Mouse (Mus musculus): ENCODE data around the gene Dedd2.

- TF ChIP-seq POLR2A (IDR thresholded peaks at IDR 0.05; ENCODE audit: borderline replicate concordance, control insufficient read depth, low read depth, low read length), result no peak
- TF ChIP-seq CTCF (IDR thresholded peaks at IDR 0.05; ENCODE audit: control insufficient read depth, insufficient read depth, low read length), result no peak
Measured at GRCm38 (mm10) chr7:25151009-25151408, 69.4 kb downstream of the Dedd2 start.
